22 mouse cellular contexts compared by ENCODE assay signal in the genomic region with DNA sequence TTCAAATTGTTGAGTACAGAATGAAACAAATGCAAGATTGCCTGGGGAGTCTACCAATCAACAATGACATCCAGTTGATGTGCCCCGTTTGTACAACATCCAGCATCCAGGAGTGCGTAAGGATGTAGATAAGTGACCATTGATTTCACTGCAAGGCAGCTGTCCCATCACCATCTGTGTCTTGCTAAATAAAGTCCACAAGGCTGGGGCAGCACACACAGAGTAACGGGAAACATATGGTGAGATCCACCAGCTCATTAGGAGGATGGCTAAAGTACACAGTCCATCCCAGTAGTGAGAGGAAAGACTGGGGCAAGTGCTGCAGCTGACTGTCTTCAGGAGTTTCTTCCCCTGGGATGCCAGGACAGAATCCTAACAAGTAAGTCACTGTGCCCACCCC.
A peak's percentile ranks its signal among the peaks of the same experiment; 100 is the strongest.
DNase-seq lines count a peak whose midpoint lies in the region; ATAC-seq and TF ChIP-seq lines count a peak whose summit lies in the region.
"Had no signal": no experiment of that assay in that cellular context is flagged by ENCODE, and none has a peak within 500 bp of the region (broad histone marks: within the 10 kb centered on the region; RNA-seq: fewer than 3 reads in every experiment).

No protein-coding gene starts in this region.

- no peak overlapping the region for H3K4me3 ChIP-seq in hindbrain, postnatal 0 days (ENCODE audit: low read length)
- no peak overlapping the region for H3K4me3 ChIP-seq in hindbrain, embryonic 13.5 days
- H3K4me3 ChIP-seq in lung, embryonic 14.5 days (ENCODE audit: low read depth, low read length) = no peak overlapping the region
- H3K4me3 ChIP-seq: embryonic facial prominence, embryonic 15.5 days; erythroblast, embryonic 14.5 days; forebrain, embryonic 10.5 days; heart, adult 2 months; heart, embryonic 15.5 days; hindbrain, embryonic 10.5 days; hindbrain, embryonic 15.5 days had no signal

- no peak overlapping the region for H3K27ac ChIP-seq in hindbrain, postnatal 0 days
- no peak overlapping the region for H3K27ac ChIP-seq in hindbrain, embryonic 13.5 days
- no peak overlapping the region for H3K27ac ChIP-seq in lung, embryonic 14.5 days (ENCODE audit: low read depth)
- H3K27ac ChIP-seq: embryonic facial prominence, embryonic 15.5 days; forebrain, embryonic 10.5 days; heart, adult 2 months; heart, embryonic 15.5 days; hindbrain, embryonic 10.5 days; hindbrain, embryonic 15.5 days had no signal

- H3K27me3 ChIP-seq in hindbrain, postnatal 0 days (ENCODE audit: insufficient read depth, low read length) = no peaks in the 10 kb centered on the region
- H3K27me3 ChIP-seq in hindbrain, embryonic 13.5 days = no peaks in the 10 kb centered on the region
- no peaks in the 10 kb centered on the region for H3K27me3 ChIP-seq in lung, embryonic 14.5 days (ENCODE audit: insufficient read depth, low read length)
- H3K27me3 ChIP-seq: embryonic facial prominence, embryonic 15.5 days; heart, embryonic 15.5 days; hindbrain, embryonic 15.5 days had no signal

- H3K9ac ChIP-seq in hindbrain, postnatal 0 days (replicated peaks; ENCODE audit: low read length) = no peak overlapping the region
- H3K9ac ChIP-seq in hindbrain, embryonic 13.5 days = no peak overlapping the region
- H3K9ac ChIP-seq in lung, embryonic 14.5 days = no peak overlapping the region
- H3K9ac ChIP-seq: embryonic facial prominence, embryonic 15.5 days; heart, embryonic 15.5 days; hindbrain, embryonic 15.5 days had no signal

- intact Hi-C loops in heart, postnatal 14 days (cut with DNase I) = no loop called here

- ATAC-seq in hindbrain, postnatal 0 days = peak; percentile 58
- ATAC-seq in hindbrain, embryonic 13.5 days (ENCODE audit: low FRiP score) = no peak
- ATAC-seq in lung, embryonic 14.5 days (ENCODE audit: insufficient read depth) = no peak
- ATAC-seq: forebrain, embryonic 14.5 days; inflammation-experienced regulatory T-cells, adult 6 months had no signal

- WGBS in hindbrain, postnatal 0 days = 49% methylated on average over 3 of the region's 3 CpGs
- 63% methylated on average over 3 of the region's 3 CpGs for whole genome bisulfite sequencing in hindbrain, embryonic 13.5 days
- WGBS in lung, embryonic 14.5 days = 34% methylated on average over 3 of the region's 3 CpGs

- no peaks in the 10 kb centered on the region for H3K4me1 ChIP-seq in hindbrain, postnatal 0 days (ENCODE audit: insufficient read depth, low read length)
- no peaks in the 10 kb centered on the region for H3K4me1 ChIP-seq in hindbrain, embryonic 13.5 days (replicated peaks)
- no peaks in the 10 kb centered on the region for H3K4me1 ChIP-seq in lung, embryonic 14.5 days (ENCODE audit: insufficient read depth)
- H3K4me1 ChIP-seq: embryonic facial prominence, embryonic 15.5 days; forebrain, embryonic 10.5 days; heart, embryonic 15.5 days; hindbrain, embryonic 10.5 days; hindbrain, embryonic 15.5 days had no signal

- no peak for DNase-seq in hindbrain, postnatal 0 days (ENCODE audit: low spot score)
- DNase-seq in lung, embryonic 14.5 days = peak; percentile 12
- DNase-seq in lung, postnatal 14 days = no peak
- DNase-seq in embryo, embryonic 11 days = peak; percentile 16
- DNase-seq in mesoderm, embryonic 11.5 days (ENCODE audit: low read depth, low spot score) = peak; percentile 14
- DNase-seq in heart, postnatal 14 days = no peak
- DNase-seq: adrenal gland, adult 8-10 months; cerebellum, adult 11 months; cerebellum, adult 8-10 months; gastrocnemius, postnatal 14 days; heart, adult 2 months; kidney, adult 18-20 months had no signal

- TF ChIP-seq CTCF in hindbrain, postnatal 0 days (IDR thresholded peaks at IDR 0.05; ENCODE audit: low read depth) = no peak
- no peak for TF ChIP-seq CTCF in lung, embryonic 14.5 days (IDR thresholded peaks at IDR 0.05; ENCODE audit: low read depth)

- no peak overlapping the region for H3K4me2 ChIP-seq in hindbrain, postnatal 0 days (ENCODE audit: low read depth, low read length)
- H3K4me2 ChIP-seq in hindbrain, embryonic 13.5 days = no peak overlapping the region
- H3K4me2 ChIP-seq in lung, embryonic 14.5 days = no peak overlapping the region
- H3K4me2 ChIP-seq: embryonic facial prominence, embryonic 15.5 days; heart, embryonic 11.5 days; heart, embryonic 15.5 days; hindbrain, embryonic 15.5 days had no signal

- no peaks in the 10 kb centered on the region for H3K9me3 ChIP-seq in hindbrain, postnatal 0 days (ENCODE audit: low read length)
- no peaks in the 10 kb centered on the region for H3K9me3 ChIP-seq in hindbrain, embryonic 13.5 days
- H3K9me3 ChIP-seq in lung, embryonic 14.5 days (ENCODE audit: low read depth, low read length) = no peaks in the 10 kb centered on the region
- H3K9me3 ChIP-seq: embryonic facial prominence, embryonic 15.5 days; forebrain, embryonic 10.5 days; heart, embryonic 15.5 days; hindbrain, embryonic 10.5 days; hindbrain, embryonic 15.5 days had no signal

- H3K36me3 ChIP-seq in hindbrain, postnatal 0 days (ENCODE audit: insufficient read depth, low read length) = no peaks in the 10 kb centered on the region
- H3K36me3 ChIP-seq in hindbrain, embryonic 13.5 days = no peaks in the 10 kb centered on the region
- H3K36me3 ChIP-seq in lung, embryonic 14.5 days (ENCODE audit: insufficient read depth) = no peaks in the 10 kb centered on the region
- H3K36me3 ChIP-seq: embryonic facial prominence, embryonic 15.5 days; forebrain, embryonic 10.5 days; heart, embryonic 15.5 days; hindbrain, embryonic 10.5 days; hindbrain, embryonic 15.5 days had no signal

Comparison
In these comparisons a context has a peak if more than half of its experiments do, and no peak if none do; other contexts are left out.
1. DNase-seq: peak in lung, embryonic 14.5 days (single experiment), embryo, embryonic 11 days (single experiment) and mesoderm, embryonic 11.5 days (single experiment); none in hindbrain, postnatal 0 days (single experiment), lung, postnatal 14 days (single experiment) and heart, postnatal 14 days (0 of 2).